Mouse (Mus musculus) c-Kit-negative CD71-positive TER-119-positive erythroid progenitor cells, embryonic 14.5 days (primary cell): ENCODE data around the gene Daw1.

Experiments
- DNase-seq: peaks from one replicate; pipeline ENCODE4 v3.0.0-alpha.2; 2013; ENCODE audit warnings: low read depth, low spot score

The Daw1 gene

DNA sequence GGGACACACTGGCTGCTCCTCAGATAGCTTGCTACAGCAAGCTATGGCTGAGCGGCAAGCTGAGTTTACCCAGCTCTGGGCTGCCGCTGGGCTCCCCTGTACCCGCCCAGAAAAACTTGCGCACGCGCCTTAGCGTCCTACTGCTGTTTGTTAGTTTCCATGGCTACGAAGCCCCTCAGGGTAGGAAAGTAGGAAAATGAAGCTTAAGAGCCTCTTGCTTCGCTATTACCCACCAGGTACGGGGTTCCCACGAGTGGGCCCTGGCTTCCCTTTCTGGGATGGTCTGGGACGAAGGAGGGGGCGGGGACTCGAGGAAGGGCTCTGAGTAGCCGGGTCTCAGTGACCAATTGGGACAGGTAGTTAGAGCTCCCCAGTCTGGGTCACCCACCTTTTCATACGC is at the start of gene Daw1:
Daw1 (plus strand) TSS at position 150 of the 400 bp plus-strand sequence.
- DNase-seq, result no peak

DNA sequence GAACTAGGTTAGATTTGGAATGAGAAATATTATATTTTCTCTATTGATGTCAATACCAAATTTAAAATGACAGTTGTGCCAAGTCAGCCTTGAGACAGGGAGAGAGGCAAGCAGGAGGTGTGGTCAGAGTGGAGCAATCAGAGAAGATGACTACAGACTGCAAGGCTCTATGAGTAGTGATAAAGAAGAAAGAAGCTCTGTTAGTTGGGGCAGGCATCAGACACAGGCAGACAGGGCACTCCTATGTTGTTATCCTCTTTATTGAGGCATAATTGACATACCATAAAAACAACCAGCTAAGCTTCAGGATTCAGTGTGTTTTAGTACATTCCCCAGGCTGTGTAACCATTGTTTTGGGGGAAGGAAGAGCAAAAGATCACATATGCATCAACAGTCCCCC is 48.6 kb upstream of the Daw1 start:
- no peak for DNase-seq

DNA sequence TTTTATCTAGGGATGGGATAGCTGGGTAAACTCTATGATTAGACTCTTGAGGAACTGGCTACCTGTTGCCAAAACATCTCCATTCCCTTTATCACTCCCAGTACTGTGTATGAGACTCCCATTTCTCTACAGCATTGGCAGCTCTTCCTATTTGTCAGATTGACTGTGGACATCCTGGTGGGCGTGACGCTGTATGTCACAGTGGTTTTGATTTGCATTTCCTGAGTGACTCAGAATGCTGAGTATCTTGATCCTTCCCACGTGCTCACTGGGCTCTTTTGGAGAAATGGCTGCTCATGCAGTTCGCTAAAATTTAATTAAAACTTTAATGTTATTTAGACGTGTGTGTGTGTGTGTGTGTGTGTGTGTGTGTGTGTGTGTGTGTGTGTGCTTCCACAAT is 47.8 kb upstream of the Daw1 start:
- DNase-seq, result no peak

DNA sequence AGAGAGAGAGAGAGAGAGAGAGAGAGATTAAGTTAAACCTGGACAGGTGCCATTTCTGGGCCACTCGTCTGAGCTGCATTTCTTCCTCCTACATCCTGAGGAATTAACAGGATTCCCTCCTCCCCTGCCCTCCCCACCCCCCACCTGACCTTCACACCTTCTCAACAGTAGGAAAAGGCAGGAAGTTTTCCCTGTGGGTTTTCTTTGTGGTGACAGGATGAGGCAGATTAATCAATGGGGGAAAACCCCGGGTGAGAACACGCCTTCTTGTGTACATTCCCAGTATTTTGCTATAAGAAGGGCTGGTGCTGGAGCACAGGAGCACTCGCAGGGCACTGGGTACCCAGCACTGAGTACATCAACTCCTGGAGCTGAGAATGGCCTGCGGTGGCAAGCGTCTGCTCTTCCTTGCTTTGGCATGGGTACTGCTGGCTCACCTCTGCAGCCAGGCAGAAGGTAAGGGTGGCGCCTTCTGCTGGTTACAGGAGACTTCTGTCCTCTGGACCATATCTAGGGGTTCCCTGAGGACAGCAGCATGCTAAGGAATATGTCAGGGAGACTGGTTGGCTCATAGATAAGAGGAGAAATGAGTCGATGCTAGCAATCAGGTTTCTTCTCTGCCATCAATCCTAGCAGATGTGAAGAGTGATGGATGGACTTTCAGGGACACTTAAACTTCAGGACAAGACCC is 43.0 kb upstream of the Daw1 start, which contains the start of gene Ccl20:
Ccl20 (plus strand) TSS at position 320 of the 691 bp plus-strand sequence.
- no peak for DNase-seq

DNA sequence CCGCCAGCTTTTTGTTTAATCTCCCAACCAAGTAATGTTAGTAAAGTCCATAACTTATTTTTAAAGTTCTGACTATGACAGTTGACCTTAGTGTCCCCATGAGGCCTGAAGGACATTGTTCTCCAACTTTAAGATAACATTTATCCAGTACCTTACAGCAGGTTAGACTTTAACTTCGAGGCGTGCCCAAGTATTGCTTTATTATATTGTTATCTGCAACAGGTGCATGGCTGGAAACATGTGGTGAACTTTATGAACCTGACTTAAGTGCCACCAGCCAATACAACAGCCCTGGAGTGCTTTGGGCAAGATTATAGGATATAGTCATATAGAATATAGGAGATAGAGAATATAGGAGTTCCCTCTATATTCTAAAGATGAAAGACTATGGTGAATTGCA is 42.3 kb upstream of the Daw1 start:
- DNase-seq, result no peak

DNA sequence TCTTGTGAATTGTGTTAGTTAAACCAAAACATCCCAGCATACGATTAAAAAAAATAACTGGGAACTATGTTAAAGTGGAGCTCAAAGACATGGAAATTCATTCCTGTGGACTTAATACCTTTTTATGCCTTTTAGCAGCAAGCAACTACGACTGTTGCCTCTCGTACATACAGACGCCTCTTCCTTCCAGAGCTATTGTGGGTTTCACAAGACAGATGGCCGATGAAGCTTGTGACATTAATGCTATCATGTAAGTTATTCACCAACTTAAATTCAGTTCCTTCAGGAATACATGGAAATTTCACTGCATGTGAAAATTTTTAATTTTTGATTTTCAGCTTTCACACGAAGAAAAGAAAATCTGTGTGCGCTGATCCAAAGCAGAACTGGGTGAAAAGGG is 41.9 kb upstream of the Daw1 start:
- DNase-seq, result no peak

DNA sequence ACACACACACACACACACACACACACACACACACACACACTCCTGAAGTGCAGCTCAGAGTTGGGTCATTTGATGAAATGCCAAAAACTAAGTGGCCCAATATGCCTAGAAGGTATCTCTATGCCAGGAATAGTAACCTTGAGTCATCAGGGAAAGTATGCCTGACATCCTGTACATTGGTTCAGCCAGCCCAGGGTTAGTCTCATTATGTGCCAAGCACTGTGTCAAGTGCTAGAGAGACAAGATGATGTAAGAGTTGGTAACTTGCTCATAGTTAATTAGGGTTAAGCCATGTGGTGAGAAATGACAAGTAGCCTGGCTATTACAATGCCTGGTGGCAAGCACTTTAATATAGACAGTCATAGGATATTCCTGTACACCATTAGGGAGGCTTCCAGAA is 39.6 kb upstream of the Daw1 start:
- no peak for DNase-seq

DNA sequence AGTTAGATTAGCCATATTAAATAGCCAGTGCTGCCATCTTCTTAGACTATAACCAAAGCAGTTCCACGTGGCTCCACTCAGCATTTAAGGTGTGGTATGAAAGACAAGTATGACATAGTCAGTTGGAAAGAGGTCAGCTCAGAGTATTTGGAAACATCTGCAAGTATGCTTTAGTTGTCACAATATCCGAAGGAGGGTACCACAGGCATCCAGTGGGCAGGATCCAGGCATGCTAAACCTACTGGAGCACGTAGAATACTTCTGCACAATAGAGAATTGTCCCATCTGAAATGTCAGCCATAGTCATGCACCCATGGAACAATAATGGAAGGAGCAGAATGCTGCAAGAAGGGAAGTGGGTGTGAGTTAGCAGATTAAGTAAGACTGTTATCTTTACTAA is 39.2 kb upstream of the Daw1 start:
- DNase-seq, result no peak

DNA sequence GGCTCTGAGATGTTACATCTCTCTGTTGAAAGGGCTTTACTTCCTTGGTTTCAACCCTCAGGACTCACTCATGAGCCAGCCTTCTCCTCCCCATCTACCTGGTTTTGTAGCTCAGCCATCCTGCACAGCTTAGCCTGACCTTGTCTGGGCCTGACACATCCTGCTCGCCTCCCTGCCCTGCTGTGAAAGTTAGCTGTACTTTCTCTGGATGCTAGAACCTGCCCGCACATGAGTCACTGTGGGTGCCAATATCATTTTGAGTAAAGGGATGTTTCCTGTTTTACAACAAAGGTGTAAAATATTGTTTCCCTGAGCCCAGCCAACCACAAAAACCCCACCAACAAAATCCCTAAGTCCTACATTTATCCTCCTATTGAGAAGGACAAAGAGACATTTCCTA is 36.4 kb upstream of the Daw1 start:
- DNase-seq, result no peak

DNA sequence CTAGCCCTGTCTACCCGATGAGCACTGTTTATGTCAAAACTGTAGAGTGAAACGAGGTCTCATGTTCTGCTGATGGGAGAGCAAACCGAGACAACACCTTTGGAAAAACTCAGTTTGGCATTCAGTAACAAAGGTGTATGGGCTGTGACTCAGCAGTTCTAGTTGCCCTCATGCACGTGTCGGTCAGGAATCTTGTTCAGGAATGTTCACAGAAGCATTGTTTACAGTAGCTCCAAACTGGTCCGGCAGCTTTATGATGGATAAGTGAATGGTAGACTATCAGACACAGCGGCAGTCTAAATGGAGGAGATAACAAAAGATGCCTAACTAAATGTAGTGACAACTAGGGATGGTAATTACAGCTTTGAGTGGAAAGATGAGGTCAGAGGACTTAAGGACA is 23.7 kb upstream of the Daw1 start:
- no peak for DNase-seq

DNA sequence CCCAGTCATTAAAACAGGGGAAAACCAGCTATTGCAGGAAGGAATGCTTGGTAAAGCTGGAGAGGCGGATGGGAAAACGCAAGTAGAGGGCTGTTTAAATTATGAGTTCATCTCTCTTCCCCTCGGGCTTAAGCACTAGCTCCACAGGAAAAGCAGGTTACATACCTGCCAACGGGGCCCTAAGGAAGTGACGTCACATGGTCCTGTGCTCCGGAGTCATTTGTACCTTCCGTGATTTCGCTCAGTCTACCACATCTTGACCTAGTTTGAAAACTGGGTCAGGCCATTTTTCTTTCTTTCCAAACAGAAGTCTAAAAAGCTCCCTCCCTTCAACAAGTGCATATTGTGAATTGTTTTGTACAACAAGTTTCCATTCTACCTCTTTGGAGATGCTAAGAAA is 21.7 kb upstream of the Daw1 start:
- DNase-seq, result no peak

DNA sequence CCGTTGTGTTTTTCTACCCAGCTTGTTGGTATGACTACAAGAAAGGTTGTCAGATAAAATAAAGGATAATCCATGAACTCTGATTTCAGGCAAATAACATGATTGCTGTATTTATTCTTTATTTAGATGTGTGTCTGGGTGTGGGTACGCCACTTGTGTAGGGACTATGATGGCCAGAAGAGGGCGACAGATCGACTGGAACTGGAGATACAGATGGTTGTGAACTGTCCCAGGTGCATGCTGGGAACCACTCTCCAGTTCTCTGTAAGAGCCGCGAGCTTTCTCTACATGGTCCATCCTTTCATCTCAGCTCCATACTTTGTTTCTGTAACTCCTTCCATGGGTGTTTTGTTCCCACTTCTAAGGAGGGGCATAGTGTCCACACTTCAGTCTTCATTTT is 20.8 kb upstream of the Daw1 start:
- no peak for DNase-seq

DNA sequence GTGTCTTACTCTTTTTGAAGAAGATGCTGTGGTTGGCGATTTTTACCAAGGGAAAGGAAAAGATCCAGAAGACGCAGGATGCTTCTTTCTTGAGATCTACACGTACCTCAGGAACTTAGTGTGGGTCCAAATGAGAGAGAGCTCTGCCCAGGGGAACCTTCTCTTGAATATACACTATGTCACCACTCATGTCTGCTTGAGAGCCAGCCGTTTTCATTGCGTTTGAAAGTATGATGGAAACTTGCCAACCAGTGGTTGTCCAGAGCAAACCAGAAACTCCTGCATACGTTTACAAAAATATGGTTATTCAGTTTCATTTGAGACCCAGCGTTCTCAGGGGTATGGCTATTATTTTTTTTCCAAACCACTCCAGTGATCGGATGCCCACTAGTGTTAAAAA is 18.0 kb upstream of the Daw1 start:
- no peak for DNase-seq

DNA sequence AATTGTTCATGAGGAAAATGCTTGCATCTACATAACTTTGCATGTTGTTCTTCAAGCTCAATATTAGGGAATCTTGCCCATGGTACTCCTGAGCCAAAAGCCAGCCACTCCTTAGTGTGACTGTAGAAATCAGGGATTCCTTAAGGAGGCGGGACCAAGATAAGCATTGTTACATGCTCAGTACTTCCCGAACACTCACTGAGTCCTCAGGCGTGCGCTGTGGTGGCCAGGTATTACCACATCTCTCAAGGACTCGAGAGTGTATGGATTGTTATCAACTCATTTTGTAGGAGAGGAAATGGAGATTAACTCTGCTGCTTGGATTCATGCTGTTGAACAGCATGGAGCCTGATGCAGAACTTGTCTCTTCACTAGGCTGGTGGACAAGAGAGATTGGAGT is 17.5 kb upstream of the Daw1 start:
- no peak for DNase-seq

DNA sequence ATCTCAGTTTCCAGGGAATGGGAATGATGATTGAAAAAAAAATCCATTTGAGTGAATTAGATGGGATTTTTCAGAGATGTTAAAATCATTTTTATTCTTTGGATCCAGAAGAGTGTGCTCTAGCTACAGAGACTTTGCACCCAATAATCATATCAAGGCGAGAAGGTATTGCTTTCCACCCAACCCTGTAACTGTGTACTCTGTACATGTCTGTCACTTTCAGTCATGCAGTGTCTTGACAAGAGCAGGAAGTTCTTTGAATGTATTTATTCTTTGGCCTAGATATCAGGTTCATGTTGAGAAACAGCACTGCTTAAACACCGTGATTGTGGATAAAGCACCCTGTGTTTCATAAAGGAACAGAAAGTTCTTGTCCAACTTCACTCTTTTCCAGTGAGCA is 13.0 kb upstream of the Daw1 start:
- no peak for DNase-seq

DNA sequence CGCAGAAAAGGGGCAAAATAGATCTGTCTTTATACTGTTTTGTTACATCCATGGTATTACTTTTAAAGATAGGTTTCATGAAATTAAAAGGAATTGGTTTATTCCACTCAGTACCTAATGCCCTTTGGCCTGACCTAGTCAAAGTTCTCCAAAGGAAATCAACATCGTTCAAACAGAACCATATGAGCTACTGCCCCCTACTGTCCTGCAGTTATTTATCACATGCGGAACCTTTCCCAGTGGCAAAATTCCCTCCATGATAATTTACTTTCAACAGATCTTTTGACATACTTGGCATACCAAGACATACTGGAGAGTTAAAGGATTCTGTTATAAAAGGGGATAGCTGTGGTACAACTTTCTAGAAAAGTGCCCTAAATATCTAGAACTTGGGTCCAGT is 9.3 kb upstream of the Daw1 start:
- no peak for DNase-seq

DNA sequence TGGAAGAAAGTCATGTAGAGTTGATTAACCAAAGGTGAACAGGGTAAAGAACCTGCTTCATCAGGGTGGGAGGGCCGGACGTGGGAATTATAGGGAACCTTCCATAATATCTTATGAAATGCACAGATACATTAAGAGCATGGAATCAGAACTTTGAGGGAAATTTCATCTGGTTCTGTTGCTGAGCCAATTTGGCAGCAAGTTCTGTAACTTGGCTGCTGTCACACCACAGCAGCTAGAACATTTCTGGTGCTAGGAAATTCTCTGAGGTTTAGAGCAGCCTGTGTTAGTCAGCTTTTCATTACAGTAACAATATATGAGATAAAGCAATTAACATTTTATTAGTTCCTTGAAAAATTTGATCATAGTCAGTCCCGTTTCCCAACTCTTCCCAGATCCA is 6.6 kb upstream of the Daw1 start:
- DNase-seq, result no peak

DNA sequence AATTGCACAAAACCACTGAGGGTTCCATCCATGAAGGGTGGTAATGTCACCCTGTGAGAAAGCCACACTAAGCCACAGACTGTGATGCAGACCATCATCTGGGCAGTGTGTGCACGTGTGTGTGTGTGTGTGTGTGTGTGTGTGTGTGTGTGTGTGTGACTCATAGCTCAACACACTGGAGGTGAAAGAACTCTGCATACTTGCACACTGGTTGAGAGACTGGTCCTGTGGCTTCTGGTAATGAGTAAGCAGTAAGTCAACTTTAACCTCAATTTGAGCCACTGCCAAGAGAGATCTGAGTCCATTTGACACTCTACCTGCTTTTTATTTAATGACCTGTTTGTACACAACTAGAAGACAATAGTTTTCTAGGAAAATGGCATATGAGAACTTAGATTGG is 2.7 kb upstream of the Daw1 start:
- no peak for DNase-seq

DNA sequence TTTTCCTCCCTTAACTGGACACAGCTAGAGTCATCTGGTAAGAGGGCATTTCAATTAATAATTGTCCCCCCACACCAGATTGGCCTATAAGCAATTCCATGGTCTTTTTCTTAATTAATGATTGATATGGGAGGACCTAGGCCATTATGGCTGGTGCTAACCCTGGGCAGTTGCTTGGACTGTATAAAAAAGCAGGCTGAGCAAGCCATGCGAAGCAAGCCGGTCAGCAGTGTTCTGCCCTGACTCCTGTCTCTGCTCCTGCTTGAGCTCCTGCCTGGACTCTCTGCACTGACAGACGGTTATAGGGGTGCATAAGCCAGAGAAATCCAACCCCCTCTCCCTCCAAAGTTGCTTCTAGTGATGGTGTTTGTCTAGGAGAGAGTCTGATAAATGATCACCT is 2.1 kb downstream of the Daw1 start:
- no peak for DNase-seq

DNA sequence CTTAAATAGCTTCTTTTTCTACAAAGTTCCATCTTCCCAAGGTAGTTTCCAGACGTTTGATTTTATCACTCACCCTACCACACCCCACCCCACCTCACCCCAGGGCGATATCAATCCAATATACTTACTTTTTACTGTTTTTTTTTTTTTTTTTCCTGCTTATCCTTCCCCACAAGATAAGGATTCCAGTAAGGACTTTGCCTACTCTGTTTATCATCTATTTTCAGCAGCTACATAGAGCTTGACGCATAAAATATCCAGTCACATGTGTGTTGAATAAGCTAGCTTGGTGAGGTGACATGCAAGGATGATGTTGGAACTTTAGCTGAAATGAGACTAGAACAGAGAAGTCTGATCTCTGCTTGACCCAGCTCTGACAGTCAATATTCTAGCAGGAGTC is 4.5 kb downstream of the Daw1 start:
- DNase-seq, result no peak

DNA sequence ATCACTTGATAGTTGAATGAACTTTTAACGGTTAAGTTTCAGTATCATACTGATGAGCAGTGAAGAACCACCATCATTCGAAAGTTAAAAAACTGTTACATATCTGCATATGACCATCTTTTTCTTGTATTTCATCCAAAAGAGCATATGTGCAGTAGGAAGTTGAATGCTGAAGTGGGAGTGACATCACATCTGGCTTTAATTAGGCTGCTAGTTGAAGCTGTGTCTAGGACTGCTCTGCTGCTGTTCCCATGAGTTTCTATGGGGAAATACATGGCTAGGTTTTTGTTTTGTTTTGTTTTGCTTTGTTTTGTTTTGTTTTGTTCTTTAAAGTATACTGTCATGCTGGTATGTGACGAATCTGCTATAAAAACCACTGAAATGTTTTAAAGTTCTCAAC is 9.6 kb downstream of the Daw1 start:
- no peak for DNase-seq

DNA sequence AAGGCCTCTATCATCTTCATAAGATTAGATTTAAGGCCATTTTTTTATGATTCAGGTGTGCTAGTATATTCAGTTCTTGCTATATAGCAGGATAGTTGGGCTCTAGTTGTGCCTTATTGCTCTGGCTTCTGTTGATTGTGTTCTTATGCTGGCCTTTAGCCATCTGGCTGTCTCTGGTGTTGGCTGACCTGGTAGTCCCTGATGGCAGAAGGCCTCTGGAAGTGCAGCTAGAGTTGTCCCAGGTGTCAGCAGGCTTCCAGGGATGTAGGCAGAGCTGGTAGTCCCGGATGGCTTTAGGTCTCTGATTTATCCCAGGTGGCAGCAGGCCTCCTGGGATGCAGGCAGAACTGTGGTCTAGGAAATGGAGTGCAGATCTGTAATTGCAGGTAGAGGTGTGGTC is 16.4 kb downstream of the Daw1 start:
- no peak for DNase-seq

DNA sequence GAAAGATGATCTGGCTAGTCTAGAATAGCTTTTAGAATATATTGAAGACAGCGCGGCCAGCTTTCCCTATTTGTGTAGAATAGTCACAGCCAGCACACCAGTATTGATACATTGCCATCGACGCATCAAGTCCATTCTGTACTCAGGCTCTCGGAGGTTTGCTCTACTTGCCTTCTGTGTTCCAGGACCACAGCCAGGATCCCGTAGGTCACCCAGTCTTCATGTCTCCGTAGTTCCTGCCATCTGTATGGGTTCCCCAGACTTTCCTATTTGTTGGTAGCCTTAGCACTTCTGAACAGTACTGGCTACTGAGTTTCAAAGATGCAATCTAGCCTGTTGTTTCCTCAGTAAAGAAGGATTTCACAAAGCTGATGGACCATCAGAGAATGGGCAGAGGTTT is 20.0 kb downstream of the Daw1 start:
- no peak for DNase-seq

DNA sequence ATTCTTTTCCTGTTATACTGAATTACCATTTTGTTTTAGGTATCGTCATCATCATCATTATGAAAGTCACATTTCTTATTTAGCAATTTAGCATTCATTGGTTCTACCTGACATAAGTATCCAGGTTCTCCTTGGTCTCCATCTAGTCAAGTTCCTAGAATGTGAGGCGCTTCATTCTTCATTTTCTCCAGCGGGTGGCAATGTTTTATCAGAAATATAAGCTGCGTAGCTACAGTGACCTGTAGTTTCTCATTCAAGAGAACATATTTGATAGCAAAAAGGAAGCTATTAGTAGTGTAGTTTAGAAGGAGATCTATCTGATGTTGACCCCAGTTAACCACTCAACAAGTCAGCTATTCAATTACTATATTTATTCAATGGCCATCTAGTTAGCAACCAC is 21.9 kb downstream of the Daw1 start:
- DNase-seq, result no peak
